Mouse (Mus musculus) gastrocnemius, adult 18-20 months (tissue): ENCODE results near the gene Mybph. TPM values are rescaled to one million over a fixed set of nuclear protein-coding genes. Genes with fewer than 3 reads are reported as not detected.

ENCODE experiments used
- total RNA-seq, 2 experiments: library from RNA; stranded (reverse); gene quantifications; 2 replicates each; pipeline ENCODE4 v1.2.3; 2021

Gene Mybph
- total RNA-seq, 2 experiments from 2014 or later, result 192 to 275 TPM

Other genes with a start within 250 kb of the Mybph start
- gene Fmod, start 156.2 kb upstream of the Mybph start, total RNA-seq, result 100 to 1,000 TPM in 1 of 2 experiments, 10 to 100 TPM in 1; 41.0 to 107 TPM
- gene Btg2, start 114.3 kb upstream of the Mybph start, total RNA-seq, result 10 to 100 TPM; 41.2 to 63.7 TPM
- gene Chit1, start 82.2 kb upstream of the Mybph start, total RNA-seq, result not detected
- 1 to 10 TPM; 1.1 to 2.0 TPM for gene Chil1, start 11.3 kb upstream of the Mybph start, total RNA-seq
- gene Adora1, start 42.0 kb downstream of the Mybph start, total RNA-seq, result under 1 TPM; 0.25 to 0.66 TPM
- gene Myog, start 96.5 kb downstream of the Mybph start, total RNA-seq, result 10 to 100 TPM; 10.4 to 18.9 TPM
- gene Ppfia4, start 139.5 kb downstream of the Mybph start, total RNA-seq, result under 1 TPM; 0.21 to 0.43 TPM
- 10 to 100 TPM; 10.1 to 10.4 TPM for gene Tmem183a, start 168.5 kb downstream of the Mybph start, total RNA-seq
- not detected for gene 4933406M09Rik, start 192.5 kb downstream of the Mybph start, total RNA-seq
- 10 to 100 TPM; 80.0 to 84.8 TPM for gene Cyb5r1, start 212.1 kb downstream of the Mybph start, total RNA-seq
- gene Adipor1, start 221.9 kb downstream of the Mybph start, total RNA-seq, result 100 to 1,000 TPM; 184 to 193 TPM